Mouse (Mus musculus) kidney, postnatal 25 days (tissue): ENCODE measurements at regions not wholly inside any gene's neighbourhood (a gene's known extent, or its start where the extent isn't known, plus 50 kb on each side); places are given as distances from the start of the nearest gene placed in this dataset.
"Not testable (repeated sequence)": the region's sequence is repeated elsewhere in the genome, so short reads cannot be mapped to it uniquely, and the experiment has no call there.

ENCODE experiments used
- DNase-seq, 2 experiments: peaks; one replicate each; pipeline ENCODE4 v3.0.0; 2021; ENCODE audit warnings: mixed read lengths in 2 of 2

DNA sequence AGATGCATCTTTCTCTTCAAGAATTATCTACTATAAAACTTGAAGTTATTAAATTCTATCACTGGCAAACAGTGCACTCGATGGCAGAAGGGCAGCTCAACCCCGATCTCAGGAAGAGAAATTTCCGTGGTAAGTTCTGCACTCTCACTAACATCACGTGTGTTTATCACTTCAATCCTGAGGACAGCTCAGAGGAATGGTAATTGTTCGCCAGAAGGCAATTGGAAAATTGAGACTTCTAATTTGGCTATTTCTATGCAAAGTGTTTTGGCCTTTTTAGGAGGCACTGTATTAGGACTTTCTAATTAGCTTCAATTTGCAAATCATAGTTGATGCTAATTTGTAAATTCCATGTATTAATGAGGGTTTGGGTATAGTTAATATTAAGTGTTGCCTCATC, 977.3 kb downstream of the Defb40 start:
- DNase-seq: no peak

DNA sequence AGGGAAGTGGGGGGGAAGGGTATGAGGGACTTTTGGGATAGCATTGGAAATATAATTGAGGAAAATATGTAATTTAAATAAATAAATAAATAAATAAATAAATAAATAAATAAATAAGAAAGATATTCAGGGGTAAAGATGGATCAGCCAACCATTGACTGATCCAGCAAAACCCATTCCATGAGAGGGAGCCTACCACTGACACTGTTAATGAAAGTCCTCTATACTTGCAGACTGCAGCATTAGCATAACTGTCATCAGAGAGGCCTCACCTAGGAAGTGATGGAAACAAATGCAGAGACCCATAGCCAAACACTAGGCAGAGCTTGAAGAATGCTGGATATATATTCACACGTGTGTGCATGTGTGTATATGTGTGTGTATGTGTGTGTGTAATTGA, 993.3 kb downstream of the Defb40 start:
- no peak for DNase-seq

DNA sequence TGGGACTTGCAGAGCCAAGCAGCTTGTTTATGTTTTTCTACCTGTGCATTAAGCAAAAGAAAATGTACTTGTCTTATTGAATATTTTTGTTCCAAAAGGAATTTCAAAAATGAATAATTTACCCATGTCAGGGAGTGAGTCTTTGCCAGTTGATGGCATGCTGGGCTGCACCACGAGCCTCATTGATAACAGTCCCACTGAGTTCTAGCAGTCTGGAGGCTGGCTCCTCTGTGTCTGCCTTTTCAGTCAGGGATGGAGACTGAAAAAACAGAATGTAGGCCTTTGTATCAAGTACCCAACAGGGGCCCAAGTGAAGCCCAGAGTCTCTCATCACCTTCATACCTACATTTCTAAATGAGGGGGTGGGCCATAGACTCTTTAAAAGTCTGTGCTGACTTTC, 1029.2 kb downstream of the Defb40 start:
- no peak for DNase-seq

DNA sequence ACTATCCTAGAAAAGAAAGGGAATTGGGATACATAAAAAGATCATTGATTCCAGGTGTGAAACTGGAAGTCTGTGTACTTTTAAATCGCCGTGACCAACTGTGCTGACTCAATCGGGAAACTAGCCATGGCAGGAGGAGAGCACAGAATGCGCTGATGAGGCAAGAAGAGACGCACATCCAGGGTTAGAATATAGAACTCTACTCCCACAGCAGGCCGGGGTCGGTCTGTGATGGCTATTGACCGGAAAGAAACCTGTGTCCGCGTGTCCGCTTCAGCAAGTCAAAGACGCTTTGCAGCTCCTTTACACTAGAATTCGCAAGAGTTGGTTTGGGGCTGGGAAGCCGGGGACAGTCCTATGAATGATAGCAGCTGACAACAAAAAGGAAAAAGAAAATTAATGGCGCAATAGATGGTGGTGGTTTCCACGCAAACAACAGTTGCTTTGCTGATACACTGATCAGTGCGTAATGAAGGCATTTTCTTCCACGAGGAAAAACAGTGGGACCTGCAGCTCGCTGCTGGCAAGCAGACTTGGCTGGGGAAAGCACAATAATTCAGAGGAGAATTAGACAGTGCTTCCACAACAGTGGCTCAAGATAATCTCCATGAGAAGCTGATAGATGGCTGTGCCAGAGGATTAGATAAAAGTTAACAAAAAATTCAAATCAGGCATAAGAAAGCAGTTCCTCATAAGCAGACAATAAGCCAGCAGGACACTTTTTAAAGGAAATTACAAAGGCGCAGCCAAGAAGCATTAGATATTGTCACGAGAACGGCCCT, 1029.8 kb downstream of the Defb40 start:
- no peak for DNase-seq

DNA sequence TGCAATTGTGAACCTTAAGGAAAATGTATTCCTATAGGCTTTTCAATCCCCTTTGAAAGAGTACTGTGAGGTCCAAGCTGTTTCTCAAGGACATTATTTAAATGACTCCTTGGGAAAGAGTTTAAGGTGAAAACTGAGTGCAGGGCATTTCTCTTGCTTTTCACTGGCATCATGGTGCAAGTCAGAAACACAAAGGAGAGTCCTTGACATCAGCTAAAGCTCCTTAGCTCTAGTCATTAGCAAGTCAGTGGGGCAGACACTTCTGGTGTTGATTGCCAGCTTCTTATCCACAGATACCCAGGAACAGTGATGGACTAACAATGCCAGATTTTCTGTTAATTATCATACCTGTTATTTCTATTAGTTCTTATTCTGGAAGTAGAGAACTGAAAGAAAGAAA, 1043.4 kb downstream of the Defb40 start:
- DNase-seq: no peak

DNA sequence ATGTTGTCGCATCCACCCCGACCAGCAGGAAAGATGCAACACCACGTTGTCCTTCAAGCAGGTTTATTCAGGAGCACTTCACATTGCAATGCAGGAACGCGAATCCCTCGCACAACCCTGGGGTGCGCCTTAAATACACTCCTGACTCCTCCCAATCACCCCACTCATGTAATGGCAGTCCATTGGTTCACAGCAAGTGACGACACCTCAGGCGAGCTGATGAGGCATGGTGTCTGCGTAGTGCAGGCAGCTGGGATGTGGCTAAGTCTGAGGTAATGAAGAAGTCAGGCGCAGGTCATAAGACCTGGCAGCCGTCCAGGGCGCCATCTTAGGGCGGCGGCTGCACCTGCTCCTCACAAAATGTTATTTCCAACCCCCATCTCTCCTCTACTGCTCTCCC, 1068.7 kb downstream of the Defb40 start:
- DNase-seq: no peak

DNA sequence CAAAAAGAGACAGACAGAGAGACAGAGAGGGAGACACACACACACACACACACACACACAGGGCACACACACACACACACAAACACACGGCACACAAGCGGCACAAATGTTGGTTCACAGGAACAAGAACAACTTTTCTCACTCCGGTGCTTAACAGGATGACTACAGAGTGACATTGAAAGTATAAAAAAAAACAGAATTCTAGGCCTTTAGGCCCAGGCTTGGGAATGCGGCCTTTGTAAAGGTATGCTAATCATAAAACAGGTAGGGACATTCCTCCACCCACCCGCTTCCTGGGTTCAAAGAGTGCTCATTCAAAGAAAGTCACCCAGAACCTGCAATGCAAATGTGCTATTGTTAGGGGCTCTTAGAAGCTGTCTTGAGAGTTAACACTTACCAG, 1089.5 kb downstream of the Defb40 start:
- DNase-seq: not testable (repeated sequence)

DNA sequence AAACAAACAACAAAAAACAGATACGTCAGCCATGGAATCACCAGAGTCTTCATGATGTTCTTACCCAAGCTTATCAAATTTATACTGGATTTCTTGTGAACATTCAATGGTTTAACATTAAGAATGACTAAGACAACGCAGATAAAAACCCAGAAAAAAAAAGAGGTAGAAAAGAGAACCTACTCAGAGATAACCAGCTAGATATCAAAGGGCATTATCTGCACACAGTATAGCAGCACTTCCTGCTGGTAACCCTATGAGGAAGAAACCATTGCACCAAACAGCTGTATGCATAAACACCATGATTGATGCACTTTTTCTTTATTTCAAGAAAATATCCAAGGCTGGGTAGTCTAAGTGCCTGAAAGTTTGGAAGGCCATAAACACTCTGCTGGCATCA, 1114.7 kb downstream of the Defb40 start:
- no peak for DNase-seq
